Mouse (Mus musculus) 416B (cell line): ENCODE measurements at regions not wholly inside any gene's neighbourhood (a gene's known extent, or its start where the extent isn't known, plus 50 kb on each side); places are given as distances from the start of the nearest gene placed in this dataset.

Experiments used
- DNase-seq: peaks from one replicate; pipeline ENCODE4 v3.0.0; 2011; ENCODE audit warnings: low read depth

DNA sequence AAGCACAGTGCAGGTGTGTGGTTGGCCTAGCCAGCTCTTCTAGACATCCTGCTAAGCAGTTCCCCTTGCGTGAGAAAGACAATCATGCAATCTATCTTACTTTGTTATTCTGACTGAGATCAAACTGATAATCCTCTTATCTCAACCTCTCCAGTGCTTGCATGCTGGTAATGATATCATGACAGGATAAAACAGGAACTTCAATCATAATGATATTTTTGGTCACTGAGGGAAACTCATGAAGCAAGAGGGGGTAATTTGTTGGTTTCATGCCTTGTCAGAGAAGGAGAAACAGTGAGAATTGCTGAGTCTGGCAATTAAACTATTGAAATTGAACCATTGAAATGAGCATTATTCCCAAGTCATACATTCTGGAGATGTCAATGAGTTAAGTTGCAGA is 224.9 kb downstream of the Klra2 start:
- peak; percentile 71 for DNase-seq
